Mouse (Mus musculus) hindbrain, postnatal 0 days (tissue): ENCODE results near the gene Pdcd1lg2. TPM values are rescaled to one million over a fixed set of nuclear protein-coding genes. Genes with fewer than 3 reads are reported as not detected.

Experiments used
- ATAC-seq: fragments of 200-750 bp; cut with Nextera tagmentation; 2 replicates; pipeline ENCODE4 v1.8.0; 2017; ENCODE audit warnings: mild to moderate bottlenecking, moderate TSS enrichment, moderate library complexity
- DNase-seq: peaks from one replicate; pipeline ENCODE4 v3.0.0-alpha.2; 2015; ENCODE audit warnings: low spot score
- H3K27ac ChIP-seq: fragments of 300-500 bp; sonication (generic); 2 replicates; pipeline ENCODE4 v1.5.1; 2014; ENCODE audit warnings: mild to moderate bottlenecking
- H3K27me3 ChIP-seq: fragments of 300-500 bp; sonication (generic); 2 replicates; pipeline ENCODE4 v1.6.1; 2014; ENCODE audit warnings: low read length, mixed read lengths; ENCODE audit not compliant: insufficient read depth
- H3K36me3 ChIP-seq: fragments of 300-500 bp; sonication (generic); 2 replicates; pipeline ENCODE4 v1.6.1; 2014; ENCODE audit warnings: low read length, mixed read lengths; ENCODE audit not compliant: insufficient read depth
- H3K4me1 ChIP-seq: fragments of 300-500 bp; sonication (generic); 2 replicates; pipeline ENCODE4 v1.6.1; 2014; ENCODE audit warnings: antibody characterized with exemption, low read length, mixed read lengths; ENCODE audit not compliant: insufficient read depth
- H3K4me2 ChIP-seq: fragments of 300-500 bp; sonication (generic); 2 replicates; pipeline ENCODE4 v1.6.1; 2014; ENCODE audit warnings: low read depth, mild to moderate bottlenecking, low read length, moderate library complexity, mixed read lengths
- H3K4me3 ChIP-seq: fragments of 300-500 bp; sonication (generic); 2 replicates; pipeline ENCODE4 v1.5.1; 2014; ENCODE audit warnings: low read length
- H3K9ac ChIP-seq: fragments of 300-500 bp; sonication (generic); replicated peaks from 2 replicates; pipeline ENCODE4 v1.6.1; 2014; ENCODE audit warnings: mild to moderate bottlenecking, low read length, moderate library complexity, mixed read lengths
- H3K9me3 ChIP-seq: fragments of 300-500 bp; sonication (generic); 2 replicates; pipeline ENCODE4 v1.6.1; 2016; ENCODE audit warnings: low read length, mixed read lengths
- CTCF ChIP-seq: IDR thresholded peaks from 2 replicates; pipeline ENCODE4 v1.5.1; 2016; ENCODE audit warnings: antibody characterized with exemption, control low read depth, low read depth
- WGBS: fragments of 180-500 bp; shearing (Covaris S2); extraction: QIAGEN DNeasy Blood & Tissue Kit; methylation state at CpG from one replicate; pipeline ENCODE4 v1.1.7; 2014; 5-methylcytosine and 5-hydroxymethylcytosine counted together
- polyA plus RNA-seq: library from polyadenylated mRNA; unstranded; fragments of >200 nt; fragmentation: Nextera tagmentation; extraction: Ambion mirVana; gene quantifications from 2 replicates; pipeline ENCODE4 v1.2.1, GENCODE M21; 2015
- total RNA-seq: library from RNA; depleted of rRNA; stranded (reverse); fragments of >200 nt; gene quantifications from 2 replicates; pipeline ENCODE4 v1.2.3, GENCODE M21; 2014; rRNA removed

Pdcd1lg2 gene
- total and polyA plus RNA-seq, 2 experiments from 2014 or later: 0.14 to 0.94 TPM

GRCm38 (mm10) chr19:29518922-29519321, 108.2 kb downstream of the Pdcd1lg2 start:
- no peak for DNase-seq
- no peak overlapping the region for H3K4me3 ChIP-seq
- H3K9me3 ChIP-seq: no peaks in the 10 kb centered on the region
- peaks cover 5% of the 10 kb centered on the region for H3K4me1 ChIP-seq
- 85% methylated on average over 4 of the region's 4 CpGs for WGBS
- no peak overlapping the region for H3K27ac ChIP-seq
- no peak for TF ChIP-seq CTCF
- no peak for ATAC-seq
- H3K4me2 ChIP-seq: no peak overlapping the region
- H3K27me3 ChIP-seq: no peaks in the 10 kb centered on the region
- no peaks in the 10 kb centered on the region for H3K36me3 ChIP-seq
- H3K9ac ChIP-seq: no peak overlapping the region

Other genes starting within 250 kb of the Pdcd1lg2 start
- 18.8 and 25.7 TPM in 2 replicates for gene Jak2, start 159.1 kb upstream of the Pdcd1lg2 start, total RNA-seq
- 9.5 and 9.8 TPM in 2 replicates for gene Jak2, start 159.1 kb upstream of the Pdcd1lg2 start, polyA plus RNA-seq
- 2.3 TPM in 1 of 2 replicates, not detected in the other for gene Insl6, start 85.6 kb upstream of the Pdcd1lg2 start, total RNA-seq
- gene Insl6, start 85.6 kb upstream of the Pdcd1lg2 start, polyA plus RNA-seq: 1.8 and 2.6 TPM in 2 replicates
- gene Rln1, start 76.2 kb upstream of the Pdcd1lg2 start, total RNA-seq: 3.1 and 6.6 TPM in 2 replicates
- gene Rln1, start 76.2 kb upstream of the Pdcd1lg2 start, polyA plus RNA-seq: 7.2 and 7.3 TPM in 2 replicates
- 18.2 and 27.9 TPM in 2 replicates for gene Plgrkt, start 43.5 kb upstream of the Pdcd1lg2 start, total RNA-seq
- 58.7 and 66.3 TPM in 2 replicates for gene Plgrkt, start 43.5 kb upstream of the Pdcd1lg2 start, polyA plus RNA-seq
- 0.16 and 0.61 TPM in 2 replicates for gene Cd274, start 43.5 kb upstream of the Pdcd1lg2 start, total RNA-seq
- 0.24 and 0.28 TPM in 2 replicates for gene Cd274, start 43.5 kb upstream of the Pdcd1lg2 start, polyA plus RNA-seq
- gene Ric1, start 111.4 kb downstream of the Pdcd1lg2 start, total RNA-seq: 29.1 and 39.5 TPM in 2 replicates
- 11.4 and 12.0 TPM in 2 replicates for gene Ric1, start 111.4 kb downstream of the Pdcd1lg2 start, polyA plus RNA-seq
- 22.5 and 28.7 TPM in 2 replicates for gene Ermp1, start 237.5 kb downstream of the Pdcd1lg2 start, total RNA-seq
- gene Ermp1, start 237.5 kb downstream of the Pdcd1lg2 start, polyA plus RNA-seq: 10.9 and 11.4 TPM in 2 replicates